Mouse (Mus musculus) G1E (cell line): ENCODE results near the gene Commd1. TPM values are rescaled to one million over a fixed set of nuclear protein-coding genes. Genes with fewer than 3 reads are reported as not detected.

Experiments
- ATAC-seq: 2 replicates; pipeline ENCODE4 v1.8.0; 2016; ENCODE audit warnings: mild to moderate bottlenecking; ENCODE audit not compliant: insufficient number of reproducible peaks, poor library complexity, low FRiP score, severe bottlenecking; ENCODE audit errors: extremely low read depth
- DNase-seq: peaks from one replicate; pipeline ENCODE4 v3.0.0; 2012; ENCODE audit warnings: low spot score
- H3K27me3 ChIP-seq: 2 replicates; pipeline ENCODE4 v1.6.1; 2012; ENCODE audit warnings: mild to moderate bottlenecking, low read length, inconsistent platforms; ENCODE audit not compliant: insufficient read depth
- H3K36me3 ChIP-seq: replicated peaks from 2 replicates; pipeline ENCODE3; 2012; ENCODE audit warnings: mild to moderate bottlenecking, inconsistent platforms
- H3K4me1 ChIP-seq: 2 replicates; pipeline ENCODE4 v1.6.1; 2012; ENCODE audit warnings: low read depth, low read length, inconsistent platforms, mixed read lengths; ENCODE audit not compliant: insufficient read depth
- H3K4me3 ChIP-seq: 2 replicates; pipeline ENCODE4 v1.5.1; 2012; ENCODE audit warnings: low read depth, mild to moderate bottlenecking, inconsistent platforms, low read length, moderate library complexity, mixed read lengths
- H3K9me3 ChIP-seq: replicated peaks from 2 replicates; pipeline ENCODE4 v1.6.1; 2012; ENCODE audit warnings: inconsistent platforms
- CTCF ChIP-seq: IDR thresholded peaks from 2 replicates; pipeline ENCODE4 v1.5.1; 2012; ENCODE audit warnings: low read depth, low read length, inconsistent platforms, mixed read lengths
- GATA1 ChIP-seq: IDR thresholded peaks from 2 replicates; pipeline ENCODE4 v1.6.1; 2012; ENCODE audit warnings: borderline replicate concordance, low read length, inconsistent platforms, mixed read lengths
- GATA2 ChIP-seq: IDR thresholded peaks from 2 replicates; pipeline ENCODE4 v1.6.1; 2012; ENCODE audit warnings: low read depth, low read length, inconsistent platforms, borderline replicate concordance
- POLR2AphosphoS5 ChIP-seq: IDR thresholded peaks from 2 replicates; pipeline ENCODE4 v1.6.1; 2012; ENCODE audit warnings: low read depth, low read length, inconsistent platforms; ENCODE audit not compliant: insufficient replicate concordance
- TAL1 ChIP-seq: conservative IDR thresholded peaks from 2 replicates; pipeline ENCODE4 v1.6.1; 2012; ENCODE audit warnings: low read depth, low read length, inconsistent platforms, mixed read lengths
- polyA plus RNA-seq: library from polyadenylated mRNA; stranded (reverse); fragments of >175 nt; gene quantifications from 2 replicates; pipeline ENCODE4 v1.2.3, GENCODE M21; 2012
- total RNA-seq, 2 experiments: library from RNA; stranded (forward) in 1 of 2; stranded (reverse) in 1 of 2; fragments of 200-1000 nt in 1 of 2; fragments of >200 nt in 1 of 2; fragmentation: Nextera tagmentation in 1 of 2; gene quantifications; 2 replicates each; pipeline ENCODE4 v1.2.3; 2014 to 2017

Commd1 gene
- total and polyA plus RNA-seq, 3 experiments: 34.1 to 93.9 (median 74.4) TPM

- H3K9me3 ChIP-seq: no peaks in the 10 kb centered on the region
- H3K4me1 ChIP-seq: peaks cover 4% of the 10 kb centered on the region
- TF ChIP-seq POLR2AphosphoS5 (no peak), TAL1 (no peak), GATA1 (no peak), CTCF (no peak)
- no peak overlapping the region for H3K4me3 ChIP-seq
- DNase-seq (no peak), ATAC-seq (no peak)
- H3K27me3 ChIP-seq: peaks cover 29% of the 10 kb centered on the region
- no peaks in the 10 kb centered on the region for H3K36me3 ChIP-seq
These were observed 89.7 kb downstream of the Commd1 start for GRCm38 (mm10) chr11:22892466-22892865.

GRCm38 (mm10) chr11:22891876-22892275 is 90.3 kb downstream of the Commd1 start:
- DNase-seq (no peak), ATAC-seq (no peak)
- Histone ChIP-seq H3K9me3 (no peaks in the 10 kb centered on the region), H3K36me3 (no peaks in the 10 kb centered on the region), H3K4me3 (no peak overlapping the region), H3K27me3 (peaks cover 32% of the 10 kb centered on the region), H3K4me1 (peaks cover 4% of the 10 kb centered on the region)
- no peak for TF ChIP-seq TAL1
- TF ChIP-seq POLR2AphosphoS5: no peak

- Histone ChIP-seq H3K9me3 (no peaks in the 10 kb centered on the region), H3K4me1 (peaks cover 4% of the 10 kb centered on the region), H3K36me3 (no peaks in the 10 kb centered on the region), H3K27me3 (peaks cover 34% of the 10 kb centered on the region), H3K4me3 (no peak overlapping the region)
- DNase-seq: no peak
- no peak for ATAC-seq
- TF ChIP-seq GATA2: no peak
These were observed 90.9 kb downstream of the Commd1 start for GRCm38 (mm10) chr11:22891242-22891641.

GRCm38 (mm10) chr11:22889224-22889623 is 93.0 kb downstream of the Commd1 start:
- Histone ChIP-seq H3K4me3 (no peak overlapping the region), H3K9me3 (no peaks in the 10 kb centered on the region), H3K36me3 (no peaks in the 10 kb centered on the region), H3K27me3 (peaks cover 34% of the 10 kb centered on the region), H3K4me1 (peaks cover 9% of the 10 kb centered on the region)
- no peak for TF ChIP-seq GATA1
- no peak for TF ChIP-seq POLR2AphosphoS5
- no peak for TF ChIP-seq CTCF
- ATAC-seq: no peak
- no peak for DNase-seq

GRCm38 (mm10) chr11:22886991-22887390 is 95.2 kb downstream of the Commd1 start:
- ATAC-seq (no peak), DNase-seq (no peak)
- peaks cover 9% of the 10 kb centered on the region for H3K4me1 ChIP-seq
- peaks cover 32% of the 10 kb centered on the region for H3K27me3 ChIP-seq
- no peaks in the 10 kb centered on the region for H3K36me3 ChIP-seq
- H3K9me3 ChIP-seq: no peaks in the 10 kb centered on the region
- H3K4me3 ChIP-seq: no peak overlapping the region
- TF ChIP-seq CTCF (no peak), GATA2 (no peak), TAL1 (no peak), POLR2AphosphoS5 (no peak), GATA1 (no peak)

- DNase-seq (no peak), ATAC-seq (no peak)
- Histone ChIP-seq H3K36me3 (no peaks in the 10 kb centered on the region), H3K4me3 (no peak overlapping the region), H3K4me1 (peaks cover 5% of the 10 kb centered on the region; the same call in 1 of the 2 replicates), H3K9me3 (no peaks in the 10 kb centered on the region), H3K27me3 (peaks cover 21% of the 10 kb centered on the region)
- TF ChIP-seq CTCF (no peak), POLR2AphosphoS5 (no peak), GATA2 (no peak), GATA1 (no peak), TAL1 (no peak)
These were observed 96.8 kb downstream of the Commd1 start for GRCm38 (mm10) chr11:22885350-22885749.

GRCm38 (mm10) chr11:22883676-22884075 is 98.5 kb downstream of the Commd1 start:
- ATAC-seq (no peak), DNase-seq (no peak)
- Histone ChIP-seq H3K36me3 (no peaks in the 10 kb centered on the region), H3K27me3 (peaks cover 16% of the 10 kb centered on the region), H3K4me1 (peaks cover 9% of the 10 kb centered on the region), H3K4me3 (no peak overlapping the region), H3K9me3 (no peaks in the 10 kb centered on the region)
- TF ChIP-seq CTCF (no peak), GATA1 (no peak), POLR2AphosphoS5 (no peak), GATA2 (no peak), TAL1 (no peak)
